Mouse (Mus musculus) C2C12 (cell line): ENCODE measurements around the gene Hpn. TPM values are rescaled to one million over a fixed set of nuclear protein-coding genes. Genes with fewer than 3 reads are reported as not detected.

ENCODE experiments used
- H3K27me3 ChIP-seq: one replicate; pipeline ENCODE4 v1.6.1; 2011; ENCODE audit not compliant: control insufficient read depth, insufficient read depth, insufficient read length
- H3K36me3 ChIP-seq: one replicate; pipeline ENCODE4 v1.6.1; 2011; ENCODE audit not compliant: control insufficient read depth, insufficient read depth
- H3K4me3 ChIP-seq: one replicate; pipeline ENCODE4 v1.5.1; 2011; ENCODE audit warnings: mild to moderate bottlenecking, control low read depth; ENCODE audit not compliant: poor library complexity, insufficient read depth, severe bottlenecking
- H3K79me2 ChIP-seq: one replicate; pipeline ENCODE4 v1.6.1; 2011; ENCODE audit not compliant: control insufficient read depth, insufficient read depth
- H3K79me3 ChIP-seq: one replicate; pipeline ENCODE4 v1.6.1; 2011; ENCODE audit warnings: low read depth, control low read depth
- H3ac ChIP-seq: one replicate; pipeline ENCODE3; 2011; ENCODE audit warnings: low read depth; ENCODE audit not compliant: control insufficient read depth, insufficient read length
- CEBPB ChIP-seq: IDR thresholded peaks from one replicate; pipeline ENCODE4 v1.6.1; 2011; ENCODE audit warnings: low read depth, mild to moderate bottlenecking, control low read depth, moderate library complexity
- CTCF ChIP-seq: IDR thresholded peaks from one replicate; pipeline ENCODE4 v1.5.1; 2011; ENCODE audit not compliant: control insufficient read depth, insufficient read depth, insufficient read length
- FOSL1 ChIP-seq: IDR thresholded peaks from one replicate; pipeline ENCODE4 v1.8.0; 2011; ENCODE audit warnings: mild to moderate bottlenecking, low read length; ENCODE audit not compliant: poor library complexity, insufficient read depth, severe bottlenecking
- MAX ChIP-seq: IDR thresholded peaks from one replicate; pipeline ENCODE4 v1.6.1; 2011; ENCODE audit warnings: mild to moderate bottlenecking, control low read depth
- MYOD1 ChIP-seq: IDR thresholded peaks from one replicate; pipeline ENCODE4 v1.6.1; 2011; ENCODE audit warnings: low read depth; ENCODE audit not compliant: control insufficient read depth, insufficient read length
- MYOG ChIP-seq: IDR thresholded peaks from one replicate; pipeline ENCODE4 v1.6.1; 2011; ENCODE audit not compliant: control insufficient read depth, insufficient read length; ENCODE audit errors: extremely low read depth
- USF1 ChIP-seq: IDR thresholded peaks from one replicate; pipeline ENCODE4 v1.6.1; 2011; ENCODE audit warnings: low read depth, mild to moderate bottlenecking, control low read depth, moderate library complexity
- polyA plus RNA-seq: library from polyadenylated mRNA; unstranded; fragments of >200 nt; fragmentation: generic; extraction: Trizol; gene quantifications from one replicate; pipeline ENCODE4 v1.2.1, GENCODE M21; 2012; ENCODE audit warnings: missing spikeins

Gene Hpn
- polyA plus RNA-seq, 1 experiment, result not detected

GRCm38 (mm10) chr7:31070324-31070723, 44.8 kb downstream of the Hpn start:
- peaks cover 24% of the 10 kb centered on the region for H3K27me3 ChIP-seq
- no peak for TF ChIP-seq MAX
- TF ChIP-seq CEBPB, result no peak
- no peak for TF ChIP-seq CTCF
- no peak for TF ChIP-seq FOSL1
- TF ChIP-seq MYOD1, result no peak
- TF ChIP-seq MYOG, result no peak
- H3ac ChIP-seq, result no peak overlapping the region
- H3K79me2 ChIP-seq, result no peaks in the 10 kb centered on the region
- no peaks in the 10 kb centered on the region for H3K79me3 ChIP-seq
- H3K36me3 ChIP-seq, result no peaks in the 10 kb centered on the region
- no peak overlapping the region for H3K4me3 ChIP-seq

- Histone ChIP-seq H3K79me2 (no peaks in the 10 kb centered on the region), H3K79me3 (no peaks in the 10 kb centered on the region), H3ac (no peak overlapping the region), H3K36me3 (no peaks in the 10 kb centered on the region), H3K27me3 (peaks cover 24% of the 10 kb centered on the region), H3K4me3 (no peak overlapping the region)
- no peak for TF ChIP-seq MYOG
- TF ChIP-seq USF1, result no peak
Observed at GRCm38 (mm10) chr7:31069491-31069890, 45.6 kb downstream of the Hpn start.

GRCm38 (mm10) chr7:31067836-31068235, 47.3 kb downstream of the Hpn start:
- no peak overlapping the region for H3K4me3 ChIP-seq
- H3ac ChIP-seq, result no peak overlapping the region
- H3K36me3 ChIP-seq, result no peaks in the 10 kb centered on the region
- no peak for TF ChIP-seq CEBPB
- TF ChIP-seq FOSL1, result no peak
- TF ChIP-seq MYOD1, result no peak
- TF ChIP-seq USF1, result no peak
- no peak for TF ChIP-seq MYOG
- no peak for TF ChIP-seq CTCF
- no peak for TF ChIP-seq MAX
- peaks cover 24% of the 10 kb centered on the region for H3K27me3 ChIP-seq
- no peaks in the 10 kb centered on the region for H3K79me2 ChIP-seq
- no peaks in the 10 kb centered on the region for H3K79me3 ChIP-seq

GRCm38 (mm10) chr7:31063074-31063560, 52.0 kb downstream of the Hpn start:
- Histone ChIP-seq H3ac (no peak overlapping the region), H3K79me2 (no peaks in the 10 kb centered on the region), H3K79me3 (no peaks in the 10 kb centered on the region), H3K4me3 (no peak overlapping the region), H3K27me3 (peaks cover 4% of the 10 kb centered on the region), H3K36me3 (no peaks in the 10 kb centered on the region)
- TF ChIP-seq MYOG (no peak), USF1 (no peak), CTCF (no peak), FOSL1 (no peak), MAX (no peak), CEBPB (no peak), MYOD1 (no peak)

- Histone ChIP-seq H3K4me3 (no peak overlapping the region), H3ac (no peak overlapping the region), H3K79me2 (no peaks in the 10 kb centered on the region), H3K36me3 (no peaks in the 10 kb centered on the region), H3K27me3 (peaks cover 3% of the 10 kb centered on the region), H3K79me3 (no peaks in the 10 kb centered on the region)
- TF ChIP-seq MYOD1, result no peak
- no peak for TF ChIP-seq FOSL1
- no peak for TF ChIP-seq CEBPB
- TF ChIP-seq MYOG, result no peak
- no peak for TF ChIP-seq MAX
Observed at GRCm38 (mm10) chr7:31060621-31061010, 54.5 kb downstream of the Hpn start.

GRCm38 (mm10) chr7:31059919-31060620, 55.0 kb downstream of the Hpn start:
- H3K36me3 ChIP-seq, result no peaks in the 10 kb centered on the region
- H3K79me3 ChIP-seq, result no peaks in the 10 kb centered on the region
- TF ChIP-seq CTCF (no peak), FOSL1 (no peak), MYOD1 (no peak), MAX (no peak), USF1 (no peak), MYOG (no peak), CEBPB (no peak)
- peaks cover 3% of the 10 kb centered on the region for H3K27me3 ChIP-seq
- H3K4me3 ChIP-seq, result no peak overlapping the region
- H3ac ChIP-seq, result no peak overlapping the region
- H3K79me2 ChIP-seq, result no peaks in the 10 kb centered on the region
